Mouse (Mus musculus) midbrain, embryonic 15.5 days (tissue): ENCODE data around the gene Reck. TPM values are rescaled to one million over a fixed set of nuclear protein-coding genes. Genes with fewer than 3 reads are reported as not detected.

Experiments
- ATAC-seq: fragments of 200-750 bp; cut with Nextera tagmentation; replicated peaks from 2 replicates; pipeline ENCODE4 v1.8.0; 2017; ENCODE audit warnings: moderate TSS enrichment
- H3K27ac ChIP-seq: fragments of 300-500 bp; sonication (generic); 2 replicates; pipeline ENCODE4 v1.5.1; 2015; ENCODE audit warnings: mild to moderate bottlenecking, inconsistent platforms
- H3K27me3 ChIP-seq: fragments of 300-500 bp; sonication (generic); replicated peaks from 2 replicates; pipeline ENCODE4 v1.6.1; 2015; ENCODE audit warnings: inconsistent platforms
- H3K36me3 ChIP-seq: fragments of 300-500 bp; sonication (generic); replicated peaks from 2 replicates; pipeline ENCODE4 v1.6.1; 2015; ENCODE audit warnings: inconsistent platforms
- H3K4me1 ChIP-seq: fragments of 300-500 bp; sonication (generic); 2 replicates; pipeline ENCODE4 v1.6.1; 2015; ENCODE audit warnings: inconsistent platforms
- H3K4me2 ChIP-seq: fragments of 300-500 bp; sonication (generic); 2 replicates; pipeline ENCODE4 v1.6.1; 2015; ENCODE audit warnings: inconsistent platforms, mild to moderate bottlenecking, moderate library complexity
- H3K4me3 ChIP-seq: fragments of 300-500 bp; sonication (generic); 2 replicates; pipeline ENCODE4 v1.5.1; 2015; ENCODE audit warnings: mild to moderate bottlenecking, inconsistent platforms
- H3K9ac ChIP-seq: fragments of 300-500 bp; sonication (generic); 2 replicates; pipeline ENCODE4 v1.6.1; 2015; ENCODE audit warnings: mild to moderate bottlenecking, inconsistent platforms
- H3K9me3 ChIP-seq: fragments of 300-500 bp; sonication (generic); 2 replicates; pipeline ENCODE4 v1.6.1; 2016; ENCODE audit warnings: inconsistent platforms
- WGBS: fragments of 180-500 bp; shearing (Covaris S2); methylation state at CpG from one replicate; pipeline ENCODE4 v1.1.7; 2015; ENCODE audit warnings: mixed read lengths; 5-methylcytosine and 5-hydroxymethylcytosine counted together
- polyA plus RNA-seq: library from polyadenylated mRNA; unstranded; fragments of >200 nt; fragmentation: Nextera tagmentation; extraction: Ambion mirVana; gene quantifications from 2 replicates; pipeline ENCODE4 v1.2.1, GENCODE M21; 2015

Reck gene
- polyA plus RNA-seq, 1 experiment from 2014 or later: 7.0 TPM

DNA sequence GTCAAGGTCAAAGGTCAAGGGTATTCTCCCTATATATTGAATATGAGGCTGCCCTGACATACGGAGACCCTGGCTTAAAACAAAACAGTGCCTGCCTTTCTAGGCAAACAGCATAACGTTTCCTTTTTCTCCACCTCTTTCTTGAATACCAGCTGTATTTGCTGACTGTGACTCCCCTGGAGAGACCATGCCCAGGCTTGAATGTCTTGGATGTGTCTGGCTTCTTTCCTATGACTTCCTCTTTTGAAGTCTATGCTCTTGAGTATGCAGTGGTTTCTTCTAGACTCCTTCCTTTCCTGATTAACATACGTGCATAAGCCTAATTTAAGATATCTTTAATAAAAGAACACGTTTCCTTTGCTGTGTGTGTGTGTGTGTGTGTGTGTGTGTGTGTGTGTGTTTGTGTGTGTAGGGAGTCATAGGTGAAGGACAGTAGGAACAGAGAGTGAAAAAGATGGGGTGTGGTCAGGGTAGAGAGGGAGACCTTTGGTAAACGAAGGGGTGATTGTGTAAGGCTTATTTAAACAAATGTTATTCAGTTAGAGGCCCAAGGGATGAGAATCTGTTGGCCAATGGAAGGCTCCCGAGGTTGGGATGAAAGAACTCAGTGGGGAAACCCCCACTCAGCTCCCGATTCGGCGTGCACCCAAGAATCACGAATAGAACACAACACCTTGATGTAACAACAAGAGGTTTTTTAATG is 99.7 kb downstream of the Reck start:
- Histone ChIP-seq H3K4me1 (peaks cover 21% of the 10 kb centered on the region), H3K9ac (no peak overlapping the region), H3K36me3 (no peaks in the 10 kb centered on the region), H3K27ac (no peak overlapping the region), H3K27me3 (no peaks in the 10 kb centered on the region), H3K9me3 (no peaks in the 10 kb centered on the region), H3K4me2 (no peak overlapping the region), H3K4me3 (no peak overlapping the region)
- no peak for ATAC-seq
- WGBS: 74% methylated on average over 10 of the region's 10 CpGs

DNA sequence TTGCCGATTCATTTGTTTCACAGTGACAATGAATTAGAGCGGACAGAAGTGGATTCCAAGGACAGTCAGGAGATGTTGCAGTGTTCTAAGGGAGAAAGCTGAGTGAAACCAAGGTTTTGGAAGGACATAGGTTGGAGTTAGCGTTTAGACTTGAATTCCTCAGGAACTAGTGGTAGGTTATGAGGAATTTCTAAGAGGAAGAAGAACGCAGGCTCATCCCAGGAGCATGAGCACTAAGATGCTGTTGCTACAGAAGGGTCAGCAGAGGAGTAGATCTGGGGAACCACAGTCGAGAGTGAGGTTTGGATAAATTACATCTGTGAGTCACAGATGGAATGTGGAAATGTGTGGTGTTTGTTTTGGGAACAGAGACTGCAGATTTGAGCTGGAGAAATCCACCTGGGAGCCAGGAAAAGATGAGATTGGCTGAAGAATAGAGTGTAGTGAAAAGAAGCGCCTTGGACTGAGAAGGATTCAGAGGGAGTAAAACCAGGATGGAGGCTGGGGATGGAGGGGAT is 101.0 kb downstream of the Reck start:
- Histone ChIP-seq H3K27ac (no peak overlapping the region), H3K9ac (no peak overlapping the region), H3K4me2 (no peak overlapping the region), H3K9me3 (no peaks in the 10 kb centered on the region), H3K36me3 (no peaks in the 10 kb centered on the region), H3K4me1 (peaks cover 21% of the 10 kb centered on the region), H3K27me3 (0 out of 2 replicates have a peak, but pooled peaks cover 7% of the 10 kb centered on the region), H3K4me3 (no peak overlapping the region)
- 84% methylated on average over 6 of the region's 6 CpGs for whole genome bisulfite sequencing
- ATAC-seq: no peak

DNA sequence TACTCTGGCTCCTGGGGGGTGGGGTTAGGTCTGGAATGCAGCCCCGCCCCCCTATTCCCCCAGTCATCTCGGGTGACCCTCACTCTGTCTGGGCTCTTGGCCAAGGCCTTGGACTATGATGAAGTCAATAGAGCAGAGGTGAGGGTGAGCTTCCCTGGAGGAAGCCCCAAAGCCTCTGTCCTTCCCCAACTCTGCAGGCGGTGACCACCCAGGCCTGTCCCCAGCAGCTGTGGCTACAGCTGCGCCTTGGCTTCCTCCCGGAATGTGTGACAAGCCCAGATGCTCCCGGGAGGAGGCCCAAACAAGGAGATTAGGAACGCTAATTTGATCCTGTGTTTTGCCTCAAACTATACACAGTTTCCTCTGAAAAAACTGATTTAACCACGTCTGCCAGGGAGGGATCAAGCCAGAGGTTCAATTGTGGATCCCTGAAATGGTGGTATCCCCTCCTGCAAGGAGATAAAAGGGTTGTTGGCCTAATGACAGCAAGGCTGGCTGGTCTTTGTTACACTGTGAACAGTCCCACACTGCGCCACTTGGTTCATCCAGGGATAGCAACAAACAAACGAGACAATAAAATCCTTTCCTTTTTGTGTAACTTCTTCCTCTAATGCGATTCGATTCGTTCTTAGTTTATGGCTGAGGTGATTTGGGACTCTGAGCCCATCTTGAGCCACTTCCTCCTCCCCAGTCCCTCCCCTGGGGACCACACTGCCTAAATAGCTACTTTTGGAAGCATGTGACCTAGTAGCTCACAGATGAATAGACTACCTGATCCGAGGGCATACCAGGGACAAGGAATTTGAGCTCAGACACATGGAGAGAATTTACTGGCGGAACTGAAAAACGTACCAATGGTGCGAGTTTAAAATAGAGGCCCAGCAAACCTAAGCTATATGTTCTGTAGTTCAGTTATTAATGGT is 103.5 kb downstream of the Reck start:
- Histone ChIP-seq H3K4me2 (no peak overlapping the region), H3K4me1 (peaks cover 13% of the 10 kb centered on the region), H3K27ac (peak overlapping the region; percentile 17; the same call in 1 of the 2 replicates), H3K9me3 (no peaks in the 10 kb centered on the region), H3K36me3 (no peaks in the 10 kb centered on the region), H3K4me3 (no peak overlapping the region), H3K9ac (no peak overlapping the region), H3K27me3 (0 out of 2 replicates have a peak, but pooled peaks cover 7% of the 10 kb centered on the region)
- 16% methylated on average over 17 of the region's 17 CpGs for WGBS
- ATAC-seq: no peak

DNA sequence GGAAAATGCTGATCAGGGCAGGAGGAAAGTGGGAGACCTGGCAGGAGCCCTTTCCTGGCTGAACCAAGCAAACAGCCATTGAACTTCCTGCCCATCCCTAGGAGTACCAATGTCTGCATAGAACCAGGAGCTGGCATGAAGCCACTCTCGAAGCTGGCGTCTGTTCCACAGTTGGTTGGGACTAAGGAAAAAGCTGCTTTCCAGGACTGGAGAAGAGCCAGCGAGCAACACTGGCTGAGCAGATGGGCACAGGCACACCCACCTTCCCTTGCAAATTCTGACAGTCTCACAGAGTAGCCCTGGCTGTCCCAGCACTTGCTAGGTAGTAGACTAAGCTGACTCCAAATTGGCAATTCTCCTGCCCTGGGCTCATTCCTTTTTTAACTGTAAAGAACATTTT is 104.4 kb downstream of the Reck start:
- Histone ChIP-seq H3K4me3 (no peak overlapping the region), H3K27ac (no peak overlapping the region), H3K27me3 (0 out of 2 replicates have a peak, but pooled peaks cover 7% of the 10 kb centered on the region), H3K36me3 (no peaks in the 10 kb centered on the region), H3K9ac (no peak overlapping the region), H3K4me2 (no peak overlapping the region), H3K9me3 (no peaks in the 10 kb centered on the region), H3K4me1 (peaks cover 13% of the 10 kb centered on the region)
- 53% methylated on average over 3 of the region's 3 CpGs for WGBS
- no peak for ATAC-seq

DNA sequence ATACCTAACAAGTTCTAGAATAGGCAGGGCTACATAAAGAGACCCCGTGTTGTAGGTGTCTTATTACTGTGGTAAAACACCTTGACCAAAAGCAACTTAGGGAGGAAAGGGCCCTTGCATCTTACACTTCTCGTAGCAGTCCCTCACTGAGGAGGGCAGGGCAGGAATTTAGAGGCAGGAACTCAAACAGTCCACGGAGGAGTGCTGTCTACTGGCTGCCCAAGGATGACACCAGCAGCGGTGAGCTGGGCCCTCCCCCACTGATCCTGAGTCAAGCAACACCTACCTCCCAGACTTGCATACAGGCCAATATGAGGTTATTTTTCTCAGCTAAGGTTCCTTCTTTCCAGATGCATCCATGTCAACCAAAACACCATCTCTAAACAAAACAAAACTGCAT is 104.9 kb downstream of the Reck start:
- 88% methylated on average over 4 of the region's 4 CpGs for WGBS
- Histone ChIP-seq H3K9me3 (no peaks in the 10 kb centered on the region), H3K27ac (no peak overlapping the region), H3K4me3 (no peak overlapping the region), H3K4me1 (peaks cover 13% of the 10 kb centered on the region), H3K36me3 (no peaks in the 10 kb centered on the region), H3K9ac (no peak overlapping the region), H3K27me3 (0 out of 2 replicates have a peak, but pooled peaks cover 7% of the 10 kb centered on the region), H3K4me2 (no peak overlapping the region)
- no peak for ATAC-seq

- no peak overlapping the region for H3K4me3 ChIP-seq
- WGBS: 96% methylated on average over 6 of the region's 6 CpGs
- H3K4me1 ChIP-seq: peaks cover 13% of the 10 kb centered on the region
- H3K9me3 ChIP-seq: no peaks in the 10 kb centered on the region
- no peaks in the 10 kb centered on the region for H3K36me3 ChIP-seq
- H3K27ac ChIP-seq: no peak overlapping the region
- H3K9ac ChIP-seq: no peak overlapping the region
- no peak overlapping the region for H3K4me2 ChIP-seq
- ATAC-seq: no peak
- H3K27me3 ChIP-seq: 0 out of 2 replicates have a peak, but pooled peaks cover 7% of the 10 kb centered on the region
Measured at GRCm38 (mm10) chr4:43980846-43981245, 105.5 kb downstream of the Reck start.

DNA sequence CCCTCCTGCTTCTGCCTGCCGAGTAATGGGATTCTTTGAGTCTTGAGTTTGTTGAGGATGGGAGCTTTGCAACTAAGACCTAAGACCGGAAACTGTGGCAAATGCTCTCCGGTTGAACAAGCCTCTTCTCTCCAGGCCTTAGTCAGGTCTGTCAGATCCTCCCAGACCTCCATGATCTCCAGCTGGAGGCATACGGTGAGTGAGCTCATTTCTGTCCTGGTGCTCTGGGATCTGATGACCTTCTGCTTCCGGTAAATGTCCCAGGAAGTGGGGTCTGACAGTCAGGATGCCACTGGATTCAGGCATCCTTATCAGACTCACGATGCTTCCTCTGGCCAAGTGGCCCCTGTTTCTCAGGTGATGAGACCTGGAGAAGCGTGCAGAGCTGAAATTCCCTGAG is 105.9 kb downstream of the Reck start:
- 0 out of 2 replicates have a peak, but pooled peaks cover 7% of the 10 kb centered on the region for H3K27me3 ChIP-seq
- peaks cover 13% of the 10 kb centered on the region for H3K4me1 ChIP-seq
- H3K9me3 ChIP-seq: no peaks in the 10 kb centered on the region
- no peak overlapping the region for H3K27ac ChIP-seq
- ATAC-seq: no peak
- H3K4me3 ChIP-seq: no peak overlapping the region
- H3K4me2 ChIP-seq: no peak overlapping the region
- H3K36me3 ChIP-seq: no peaks in the 10 kb centered on the region
- WGBS: 85% methylated on average over 7 of the region's 7 CpGs
- H3K9ac ChIP-seq: no peak overlapping the region

- H3K27ac ChIP-seq: no peak overlapping the region
- ATAC-seq: peak; percentile 96
- H3K9ac ChIP-seq: peak overlapping the region; percentile 46; the same call in 1 of the 2 replicates
- H3K4me3 ChIP-seq: peak overlapping the region; percentile 37
- no peaks in the 10 kb centered on the region for H3K36me3 ChIP-seq
- no peaks in the 10 kb centered on the region for H3K9me3 ChIP-seq
- 0 out of 2 replicates have a peak, but pooled peaks cover 7% of the 10 kb centered on the region for H3K27me3 ChIP-seq
- H3K4me2 ChIP-seq: peak overlapping the region; percentile 74
- H3K4me1 ChIP-seq: peaks cover 13% of the 10 kb centered on the region
- WGBS: 2% methylated on average over 24 of the region's 24 CpGs
Measured at GRCm38 (mm10) chr4:43982053-43982732, 106.9 kb downstream of the Reck start.

DNA sequence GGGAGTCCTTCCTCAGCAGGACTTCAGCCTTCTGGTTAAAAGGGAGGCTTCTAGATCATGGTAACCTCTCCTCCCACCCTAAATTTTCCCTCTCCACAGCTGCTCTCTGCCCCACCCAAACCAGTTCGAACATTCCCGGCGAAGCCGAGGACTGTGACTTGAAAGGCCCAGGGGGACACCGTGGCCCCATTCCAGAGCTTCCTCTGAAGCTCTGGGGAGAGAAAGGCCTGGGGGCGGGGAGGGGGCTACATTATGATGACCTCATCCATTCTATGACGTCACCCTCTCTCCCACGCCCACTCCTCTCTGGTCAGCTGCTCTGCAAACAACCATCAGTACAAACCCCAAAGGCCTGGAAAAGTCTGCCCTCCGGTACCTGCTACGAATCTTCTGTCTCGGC is 107.9 kb downstream of the Reck start, which contains the start of gene Ccin:
Ccin (plus strand) TSS at position 303 of the 400 bp plus-strand sequence.
- Histone ChIP-seq H3K9ac (peak within 1 kb of the TSS; percentile 46; the same call in 1 of the 2 replicates), H3K9me3 (no peaks in the 10 kb centered on the region), H3K4me2 (peak within 1 kb of the TSS; percentile 74), H3K36me3 (no peaks in the 10 kb centered on the region), H3K4me3 (peak within 1 kb of the TSS; percentile 37), H3K27ac (no peak within 1 kb of the TSS), H3K4me1 (peaks cover 13% of the 10 kb centered on the region), H3K27me3 (0 out of 2 replicates have a peak, but pooled peaks cover 7% of the 10 kb centered on the region)
- ATAC-seq: no peak
- 86% methylated on average over 11 of the region's 11 CpGs for WGBS

DNA sequence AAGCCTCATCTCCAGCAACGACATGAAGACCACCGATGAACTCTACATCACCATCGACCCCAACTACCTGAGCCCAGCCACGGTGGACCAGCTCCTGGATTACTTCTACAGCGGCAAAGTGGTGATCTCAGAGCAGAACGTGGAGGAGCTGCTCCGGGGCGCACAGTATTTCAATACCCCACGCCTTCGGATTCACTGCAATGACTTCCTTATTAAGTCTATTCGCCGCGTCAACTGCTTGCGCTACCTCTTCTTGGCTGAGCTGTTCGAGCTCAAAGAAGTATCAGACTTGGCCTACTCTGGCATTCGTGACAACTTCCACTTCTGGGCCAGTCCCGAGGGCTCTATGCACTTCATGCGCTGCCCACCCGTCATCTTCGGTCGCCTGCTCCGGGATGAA is 108.4 kb downstream of the Reck start:
- Histone ChIP-seq H3K4me2 (no peak overlapping the region), H3K4me1 (peaks cover 8% of the 10 kb centered on the region), H3K9me3 (no peaks in the 10 kb centered on the region), H3K4me3 (no peak overlapping the region), H3K27me3 (0 out of 2 replicates have a peak, but pooled peaks cover 7% of the 10 kb centered on the region), H3K27ac (no peak overlapping the region), H3K36me3 (no peaks in the 10 kb centered on the region), H3K9ac (no peak overlapping the region)
- no peak for ATAC-seq
- WGBS: 92% methylated on average over 22 of the region's 22 CpGs

- no peak overlapping the region for H3K9ac ChIP-seq
- H3K36me3 ChIP-seq: no peaks in the 10 kb centered on the region
- no peak overlapping the region for H3K27ac ChIP-seq
- H3K4me3 ChIP-seq: no peak overlapping the region
- WGBS: 93% methylated on average over 19 of the region's 19 CpGs
- H3K27me3 ChIP-seq: 0 out of 2 replicates have a peak, but pooled peaks cover 7% of the 10 kb centered on the region
- no peaks in the 10 kb centered on the region for H3K9me3 ChIP-seq
- no peak overlapping the region for H3K4me2 ChIP-seq
- H3K4me1 ChIP-seq: peaks cover 5% of the 10 kb centered on the region
- ATAC-seq: no peak
Measured at GRCm38 (mm10) chr4:43984326-43984725, 109.0 kb downstream of the Reck start.
